Mouse (Mus musculus) thymus, adult 2 months (tissue): ENCODE measurements around the gene Acap2.

Source experiments
- CTCF ChIP-seq: fragments of 200-500 bp; IDR thresholded peaks from 2 replicates; pipeline ENCODE4 v1.5.1; 2012; ENCODE audit warnings: mild to moderate bottlenecking, control low read depth, low read length, moderate library complexity, borderline replicate concordance; ENCODE audit not compliant: control insufficient read depth, poor library complexity, insufficient read depth; ENCODE audit errors: extremely low read depth
- POLR2A ChIP-seq: fragments of 200-500 bp; IDR thresholded peaks from 2 replicates; pipeline ENCODE4 v1.6.1; 2012; ENCODE audit warnings: mild to moderate bottlenecking, low read length, control low read depth, moderate library complexity; ENCODE audit not compliant: control insufficient read depth, poor library complexity, insufficient read depth; ENCODE audit errors: extremely low read depth

DNA sequence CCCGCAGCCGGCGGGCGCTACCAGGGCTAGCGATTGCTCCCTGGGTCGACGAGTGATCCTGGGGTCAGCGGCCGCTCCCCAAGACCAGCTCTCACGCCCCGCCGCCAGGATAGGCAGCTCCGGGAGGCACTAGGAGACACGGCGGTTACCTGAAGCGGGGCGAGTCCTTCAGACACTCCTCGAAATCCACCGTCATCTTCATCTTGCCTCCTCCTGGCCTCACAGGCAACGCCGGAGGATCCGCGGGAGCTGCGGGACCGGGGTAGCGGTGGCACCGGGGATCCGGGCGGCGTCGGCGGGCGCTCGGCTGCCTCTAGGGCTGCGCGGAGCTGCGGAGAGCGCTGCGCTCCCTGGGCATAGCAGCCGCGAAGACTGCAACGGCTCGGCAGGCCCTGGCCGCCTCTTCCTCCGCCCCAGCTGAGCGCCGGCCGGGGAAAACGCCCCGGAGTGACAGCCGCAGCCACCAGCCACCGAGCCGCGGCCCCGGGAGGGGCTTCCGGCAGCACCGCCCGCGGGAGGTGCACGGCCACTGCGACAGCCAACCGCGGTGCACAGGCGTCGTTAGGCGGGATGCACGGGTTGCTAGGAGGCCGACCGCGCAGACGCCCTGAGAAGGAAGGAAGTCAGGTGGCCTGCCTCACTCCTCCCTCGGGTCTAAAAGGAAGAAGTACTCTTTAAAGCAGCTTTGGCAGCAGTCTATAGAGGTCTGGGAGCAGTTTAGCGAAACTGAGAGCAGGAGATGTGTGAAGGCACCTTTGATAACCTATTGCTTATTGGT lies at the start of gene Acap2:
- TF ChIP-seq CTCF (0 out of 2 replicates have a peak, but pooled peaks have one; percentile 37), POLR2A (peak; percentile 97)
